Mouse (Mus musculus) hindbrain, postnatal 0 days (tissue): ENCODE measurements around the gene Grin2b. TPM values are rescaled to one million over a fixed set of nuclear protein-coding genes. Genes with fewer than 3 reads are reported as not detected.

Experiments used
- ATAC-seq: fragments of 200-750 bp; cut with Nextera tagmentation; 2 replicates; pipeline ENCODE4 v1.8.0; 2017; ENCODE audit warnings: mild to moderate bottlenecking, moderate TSS enrichment, moderate library complexity
- DNase-seq: peaks from one replicate; pipeline ENCODE4 v3.0.0-alpha.2; 2015; ENCODE audit warnings: low spot score
- H3K27ac ChIP-seq: fragments of 300-500 bp; sonication (generic); 2 replicates; pipeline ENCODE4 v1.5.1; 2014; ENCODE audit warnings: mild to moderate bottlenecking
- H3K27me3 ChIP-seq: fragments of 300-500 bp; sonication (generic); 2 replicates; pipeline ENCODE4 v1.6.1; 2014; ENCODE audit warnings: low read length, mixed read lengths; ENCODE audit not compliant: insufficient read depth
- H3K36me3 ChIP-seq: fragments of 300-500 bp; sonication (generic); 2 replicates; pipeline ENCODE4 v1.6.1; 2014; ENCODE audit warnings: low read length, mixed read lengths; ENCODE audit not compliant: insufficient read depth
- H3K4me1 ChIP-seq: fragments of 300-500 bp; sonication (generic); 2 replicates; pipeline ENCODE4 v1.6.1; 2014; ENCODE audit warnings: antibody characterized with exemption, low read length, mixed read lengths; ENCODE audit not compliant: insufficient read depth
- H3K4me2 ChIP-seq: fragments of 300-500 bp; sonication (generic); 2 replicates; pipeline ENCODE4 v1.6.1; 2014; ENCODE audit warnings: low read depth, mild to moderate bottlenecking, low read length, moderate library complexity, mixed read lengths
- H3K4me3 ChIP-seq: fragments of 300-500 bp; sonication (generic); 2 replicates; pipeline ENCODE4 v1.5.1; 2014; ENCODE audit warnings: low read length
- H3K9ac ChIP-seq: fragments of 300-500 bp; sonication (generic); replicated peaks from 2 replicates; pipeline ENCODE4 v1.6.1; 2014; ENCODE audit warnings: mild to moderate bottlenecking, low read length, moderate library complexity, mixed read lengths
- H3K9me3 ChIP-seq: fragments of 300-500 bp; sonication (generic); 2 replicates; pipeline ENCODE4 v1.6.1; 2016; ENCODE audit warnings: low read length, mixed read lengths
- CTCF ChIP-seq: IDR thresholded peaks from 2 replicates; pipeline ENCODE4 v1.5.1; 2016; ENCODE audit warnings: antibody characterized with exemption, control low read depth, low read depth
- WGBS: fragments of 180-500 bp; shearing (Covaris S2); extraction: QIAGEN DNeasy Blood & Tissue Kit; methylation state at CpG from one replicate; pipeline ENCODE4 v1.1.7; 2014; 5-methylcytosine and 5-hydroxymethylcytosine counted together
- polyA plus RNA-seq: library from polyadenylated mRNA; unstranded; fragments of >200 nt; fragmentation: Nextera tagmentation; extraction: Ambion mirVana; gene quantifications from 2 replicates; pipeline ENCODE4 v1.2.1, GENCODE M21; 2015
- total RNA-seq: library from RNA; depleted of rRNA; stranded (reverse); fragments of >200 nt; gene quantifications from 2 replicates; pipeline ENCODE4 v1.2.3, GENCODE M21; 2014

Gene Grin2b
- total and polyA plus RNA-seq, 2 experiments from 2014 or later: 55.1 to 67.0 TPM

DNA sequence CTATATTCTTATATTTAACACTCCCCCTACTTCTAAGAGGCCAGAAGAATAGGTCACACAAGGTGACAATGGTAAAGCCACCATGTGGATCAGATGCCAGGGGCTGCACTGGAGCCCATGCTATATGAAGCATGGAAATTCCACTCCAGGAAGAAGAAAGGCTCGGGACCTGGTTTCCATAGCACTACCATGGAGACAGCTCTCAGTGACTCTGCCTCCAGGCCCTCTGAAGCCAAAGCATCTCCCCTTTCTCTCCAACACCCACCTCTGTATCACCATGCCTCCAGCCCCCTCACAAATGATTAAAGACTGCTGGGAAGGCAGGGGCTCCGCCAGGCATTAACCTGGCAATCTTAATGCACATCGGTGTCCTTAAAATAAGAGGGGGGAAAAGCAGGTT is 179.4 kb downstream of the Grin2b start:
- Histone ChIP-seq H3K4me3 (no peak overlapping the region), H3K9me3 (no peaks in the 10 kb centered on the region), H3K4me1 (peaks cover 7% of the 10 kb centered on the region; the same call in 1 of the 2 replicates), H3K4me2 (no peak overlapping the region), H3K27me3 (no peaks in the 10 kb centered on the region), H3K36me3 (no peaks in the 10 kb centered on the region), H3K9ac (no peak overlapping the region), H3K27ac (no peak overlapping the region)
- TF ChIP-seq CTCF: no peak
- 37% methylated on average over 3 of the region's 3 CpGs for WGBS
- DNase-seq (peak; percentile 38), ATAC-seq (no peak)

DNA sequence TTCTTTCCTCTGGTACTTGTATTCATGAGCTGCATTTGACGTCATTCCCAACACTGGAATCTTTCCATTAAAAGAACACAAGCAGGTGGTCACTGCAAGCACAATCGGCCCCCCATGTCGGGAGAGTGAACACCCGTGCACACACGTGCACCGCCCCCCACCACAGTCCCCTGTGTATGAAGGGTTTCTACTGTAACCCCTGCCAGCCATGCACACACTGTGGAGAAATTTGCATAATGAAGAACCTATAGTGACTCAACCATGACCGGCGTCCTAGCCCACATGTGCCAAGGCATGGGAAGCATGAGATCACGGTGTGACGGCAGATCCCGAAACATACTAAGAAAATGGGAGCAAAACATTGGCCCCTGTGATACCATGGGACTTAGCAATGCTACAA is 179.9 kb downstream of the Grin2b start:
- no peaks in the 10 kb centered on the region for H3K27me3 ChIP-seq
- no peaks in the 10 kb centered on the region for H3K36me3 ChIP-seq
- peaks cover 7% of the 10 kb centered on the region; the same call in 1 of the 2 replicates for H3K4me1 ChIP-seq
- no peak overlapping the region for H3K9ac ChIP-seq
- H3K27ac ChIP-seq: no peak overlapping the region
- no peak overlapping the region for H3K4me2 ChIP-seq
- no peak for TF ChIP-seq CTCF
- ATAC-seq (no peak), DNase-seq (no peak)
- 43% methylated on average over 11 of the region's 11 CpGs for WGBS
- H3K9me3 ChIP-seq: no peaks in the 10 kb centered on the region
- H3K4me3 ChIP-seq: no peak overlapping the region

DNA sequence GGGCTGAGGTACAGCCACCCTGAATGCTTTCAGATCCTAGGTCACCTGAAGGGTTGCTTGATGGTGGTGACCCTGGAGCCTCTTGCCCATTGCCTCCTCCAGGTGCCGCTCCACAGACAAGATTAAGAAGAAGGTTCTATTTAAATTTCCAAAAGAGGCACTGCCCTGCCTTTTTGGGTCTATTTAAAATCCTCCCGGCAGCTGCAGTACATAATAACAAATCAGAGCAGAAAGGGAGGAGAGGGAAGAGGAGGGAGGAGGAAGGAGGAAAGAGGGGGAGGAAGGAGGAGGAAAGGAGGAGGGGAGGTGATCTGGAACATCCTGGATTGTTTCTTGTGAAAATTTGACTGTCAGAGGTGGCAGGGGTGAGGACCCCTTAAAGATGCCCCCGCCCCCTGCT is 197.2 kb downstream of the Grin2b start:
- H3K27me3 ChIP-seq: no peaks in the 10 kb centered on the region
- WGBS: 61% methylated on average over 3 of the region's 3 CpGs

DNA sequence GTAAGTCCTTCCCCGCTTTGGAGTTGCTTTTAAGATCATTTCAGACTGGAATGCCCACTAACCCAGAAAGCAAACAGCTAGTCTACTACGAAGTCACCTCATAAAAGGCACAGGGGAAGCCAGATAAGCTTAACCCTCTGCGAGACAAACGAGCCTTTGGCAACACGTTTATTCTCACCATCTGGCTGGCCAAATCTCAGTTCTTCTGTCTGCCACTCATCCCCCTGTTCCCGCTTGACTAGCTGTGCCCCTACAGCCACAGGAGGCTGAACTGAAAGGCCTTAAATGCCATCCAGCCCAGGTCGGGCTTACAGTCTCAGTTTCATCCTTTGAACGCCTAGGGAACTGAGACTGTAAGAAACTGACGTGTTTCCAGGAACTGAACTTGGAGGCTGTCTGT is 200.8 kb downstream of the Grin2b start:
- no peaks in the 10 kb centered on the region for H3K36me3 ChIP-seq
- no peaks in the 10 kb centered on the region for H3K9me3 ChIP-seq
- no peak overlapping the region for H3K4me2 ChIP-seq
- H3K27me3 ChIP-seq: no peaks in the 10 kb centered on the region
- WGBS: 49% methylated on average over 9 of the region's 9 CpGs
- no peak for TF ChIP-seq CTCF
- peaks cover 2% of the 10 kb centered on the region; the same call in 1 of the 2 replicates for H3K4me1 ChIP-seq
- no peak overlapping the region for H3K9ac ChIP-seq
- H3K4me3 ChIP-seq: no peak overlapping the region
- H3K27ac ChIP-seq: no peak overlapping the region
- ATAC-seq (no peak), DNase-seq (peak; percentile 36)

More for the DNA sequence above, 197.2 kb downstream of the Grin2b start:
- Histone ChIP-seq H3K36me3 (no peaks in the 10 kb centered on the region), H3K4me1 (peaks cover 2% of the 10 kb centered on the region; the same call in 1 of the 2 replicates), H3K27ac (no peak overlapping the region), H3K9me3 (no peaks in the 10 kb centered on the region), H3K4me2 (no peak overlapping the region), H3K9ac (no peak overlapping the region), H3K4me3 (no peak overlapping the region)
- DNase-seq: no peak
- ATAC-seq: no peak
- TF ChIP-seq CTCF: no peak

DNA sequence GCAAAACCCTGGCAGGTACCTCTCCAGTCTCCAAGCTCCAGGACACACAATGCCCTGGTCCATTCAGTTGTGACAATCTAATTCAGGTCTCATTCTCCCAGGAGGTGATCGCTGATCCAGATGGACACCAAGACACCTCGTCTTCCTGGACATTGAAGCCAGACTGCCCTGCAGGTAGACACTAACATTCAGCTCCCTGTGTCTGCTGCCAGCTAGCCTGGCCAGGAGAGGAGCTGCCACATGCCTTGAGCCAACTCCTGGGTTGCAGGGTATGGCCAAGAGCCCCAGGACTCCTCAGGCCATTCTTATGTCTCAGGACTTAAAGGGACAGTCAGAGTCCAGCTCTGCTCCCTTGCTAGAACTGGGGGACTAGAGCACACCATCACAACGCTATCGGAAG is 201.8 kb downstream of the Grin2b start:
- TF ChIP-seq CTCF: no peak
- H3K4me1 ChIP-seq: peaks cover 2% of the 10 kb centered on the region; the same call in 1 of the 2 replicates
- no peaks in the 10 kb centered on the region for H3K9me3 ChIP-seq
- ATAC-seq (no peak), DNase-seq (no peak)
- H3K27ac ChIP-seq: no peak overlapping the region
- no peak overlapping the region for H3K9ac ChIP-seq
- 83% methylated on average over 4 of the region's 4 CpGs for WGBS
- no peaks in the 10 kb centered on the region for H3K27me3 ChIP-seq
- no peaks in the 10 kb centered on the region for H3K36me3 ChIP-seq
- no peak overlapping the region for H3K4me3 ChIP-seq
- H3K4me2 ChIP-seq: no peak overlapping the region

DNA sequence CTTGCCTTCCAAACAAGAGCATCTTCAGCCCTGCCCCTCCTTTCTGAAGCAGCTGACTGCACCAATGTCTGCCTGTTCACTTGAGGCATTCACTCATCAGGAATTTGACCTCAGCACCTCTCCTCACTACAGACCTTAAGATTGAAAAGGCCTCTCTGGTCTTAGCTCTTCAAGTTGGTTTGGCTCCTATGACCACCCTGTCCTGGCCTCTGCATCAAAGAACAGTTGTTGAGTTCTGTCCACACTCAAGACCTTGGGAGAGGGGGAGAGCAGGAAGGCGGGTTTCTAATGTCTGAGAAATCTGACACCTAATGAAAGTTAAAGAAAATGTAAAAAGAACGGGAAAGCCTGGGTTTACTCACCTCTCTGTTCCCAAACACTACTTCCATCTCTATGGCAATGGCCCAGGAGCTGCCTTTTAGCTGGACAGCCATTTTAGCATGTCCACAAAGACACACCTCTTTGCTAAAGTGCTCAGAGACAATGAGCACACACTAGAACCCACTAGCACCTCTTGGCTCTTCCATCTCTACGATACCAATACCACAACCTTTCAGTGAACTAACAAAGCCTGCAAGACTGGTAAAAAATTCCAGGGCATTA is 202.5 kb downstream of the Grin2b start:
- H3K27me3 ChIP-seq: no peaks in the 10 kb centered on the region
- H3K9ac ChIP-seq: no peak overlapping the region
- H3K27ac ChIP-seq: no peak overlapping the region
- WGBS: 84% methylated on average over 3 of the region's 3 CpGs
- ATAC-seq (no peak), DNase-seq (no peak)
- H3K4me1 ChIP-seq: peaks cover 2% of the 10 kb centered on the region; the same call in 1 of the 2 replicates
- H3K9me3 ChIP-seq: no peaks in the 10 kb centered on the region
- H3K4me2 ChIP-seq: no peak overlapping the region
- H3K36me3 ChIP-seq: no peaks in the 10 kb centered on the region
- TF ChIP-seq CTCF: no peak
- H3K4me3 ChIP-seq: no peak overlapping the region

DNA sequence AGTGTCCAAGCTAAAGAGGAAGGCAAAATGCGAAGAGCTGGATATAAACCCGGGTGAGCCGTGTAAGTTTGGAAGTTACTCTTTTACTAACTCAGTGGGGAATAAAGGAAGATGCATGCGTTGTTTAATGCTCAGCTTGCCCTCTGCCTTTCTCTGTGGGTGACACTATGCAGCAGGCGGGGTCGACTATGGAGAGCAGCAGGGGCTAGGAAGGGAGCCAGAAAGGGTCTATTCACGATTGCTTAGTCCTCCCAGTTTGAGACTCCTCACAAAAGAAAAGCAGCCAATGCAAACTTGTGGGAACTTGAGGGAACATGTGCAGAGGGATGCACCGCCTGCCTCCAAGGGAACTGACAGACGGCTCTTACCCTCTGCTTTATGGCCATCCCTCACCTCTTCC is 211.5 kb downstream of the Grin2b start:
- Histone ChIP-seq H3K4me2 (0 out of 2 replicates have a peak overlapping the region, but pooled peaks have one; percentile 5), H3K4me1 (peaks cover 12% of the 10 kb centered on the region), H3K36me3 (no peaks in the 10 kb centered on the region), H3K9me3 (no peaks in the 10 kb centered on the region), H3K9ac (no peak overlapping the region), H3K27me3 (no peaks in the 10 kb centered on the region), H3K4me3 (no peak overlapping the region), H3K27ac (no peak overlapping the region)
- WGBS: 12% methylated on average over 9 of the region's 9 CpGs
- TF ChIP-seq CTCF: no peak
- peak; percentile 61 for ATAC-seq
- DNase-seq: peak; percentile 49
